In the genomic region with DNA sequence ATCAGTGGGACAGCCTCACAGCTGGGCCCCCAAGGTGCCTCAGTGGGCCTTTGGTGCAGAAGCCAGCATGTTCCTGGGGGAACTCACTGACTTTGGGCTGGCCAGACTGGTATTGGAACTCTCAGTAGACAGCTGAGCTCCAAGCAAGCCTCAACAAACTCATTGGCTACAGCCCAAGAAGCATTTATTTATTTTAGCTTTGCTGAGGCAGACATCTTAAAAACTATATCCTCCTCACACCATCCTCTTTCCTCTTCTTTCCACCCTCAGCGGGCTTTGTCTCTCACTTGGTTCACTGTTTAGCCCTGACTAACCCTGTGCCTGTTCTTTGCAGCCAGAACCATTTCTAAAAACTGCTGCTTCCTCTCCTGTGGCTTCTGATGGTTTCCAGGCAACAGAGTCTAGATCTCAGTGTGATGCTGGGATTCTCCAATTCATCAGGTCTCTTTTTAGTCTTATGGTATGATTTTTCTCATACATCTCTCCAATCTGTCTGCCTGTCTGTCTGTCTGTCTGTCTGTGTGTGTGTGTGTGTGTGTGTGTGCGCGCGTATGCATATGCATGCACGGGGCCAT, we compare ENCODE assay signal across 20 mouse cellular contexts.
DNase-seq lines count a peak whose midpoint lies in the region; ATAC-seq and TF ChIP-seq lines count a peak whose summit lies in the region.
"Had no signal": no experiment of that assay in that cellular context is flagged by ENCODE, and none has a peak within 500 bp of the region (broad histone marks: within the 10 kb centered on the region; RNA-seq: fewer than 3 reads in every experiment).

No protein-coding gene starts in this region.

- H3K36me3 ChIP-seq in hindbrain, postnatal 0 days (ENCODE audit: insufficient read depth, low read length): no peaks in the 10 kb centered on the region
- H3K36me3 ChIP-seq in hindbrain, embryonic 14.5 days (replicated peaks; ENCODE audit: control insufficient read depth, insufficient read depth): no peaks in the 10 kb centered on the region
- H3K36me3 ChIP-seq in lung, embryonic 14.5 days (ENCODE audit: insufficient read depth): no peaks in the 10 kb centered on the region
- H3K36me3 ChIP-seq: intestine, embryonic 15.5 days; kidney, embryonic 15.5 days; limb, embryonic 12.5 days; neural tube, embryonic 12.5 days; stomach, embryonic 15.5 days had no signal

- 0 out of 2 replicates have a peak, but pooled peaks cover 3% of the 10 kb centered on the region for H3K4me1 ChIP-seq in hindbrain, postnatal 0 days (ENCODE audit: insufficient read depth, low read length)
- no peaks in the 10 kb centered on the region for H3K4me1 ChIP-seq in hindbrain, embryonic 14.5 days (replicated peaks; ENCODE audit: control insufficient read depth, insufficient read depth, low read length)
- H3K4me1 ChIP-seq in lung, embryonic 14.5 days (ENCODE audit: insufficient read depth): no peaks in the 10 kb centered on the region
- peaks cover 5% of the 10 kb centered on the region for H3K4me1 ChIP-seq in cortical plate, adult 2 months (ENCODE audit: control insufficient read depth, insufficient read depth, low read length)
- H3K4me1 ChIP-seq: intestine, embryonic 15.5 days; limb, embryonic 12.5 days; neural tube, embryonic 12.5 days; stomach, embryonic 15.5 days had no signal

- peak; percentile 25 for DNase-seq in hindbrain, postnatal 0 days (ENCODE audit: low spot score)
- DNase-seq in hindbrain, embryonic 14.5 days (ENCODE audit: low spot score): no peak
- DNase-seq in lung, embryonic 14.5 days: peak; percentile 69
- no peak for DNase-seq in lung, postnatal 14 days
- DNase-seq in left cerebral cortex, postnatal 25 days (ENCODE audit: low spot score in 2 of 2): peak; percentile 34 to 70
- no peak for DNase-seq in cerebellum, adult 8-10 months
- DNase-seq: adrenal gland, postnatal 14 days; cerebellum, adult 9-10 months; gastrocnemius, postnatal 25 days had no signal

- TF ChIP-seq CTCF in hindbrain, postnatal 0 days (IDR thresholded peaks at IDR 0.05; ENCODE audit: low read depth): no peak
- TF ChIP-seq CTCF in lung, embryonic 14.5 days (IDR thresholded peaks at IDR 0.05; ENCODE audit: low read depth): no peak
- TF ChIP-seq CTCF in cortical plate, adult 2 months (IDR thresholded peaks at IDR 0.05; ENCODE audit: extremely low read depth, insufficient read depth, low read length): no peak

- H3K9ac ChIP-seq in hindbrain, postnatal 0 days (replicated peaks; ENCODE audit: low read length): no peak overlapping the region
- no peak overlapping the region for H3K9ac ChIP-seq in hindbrain, embryonic 14.5 days
- no peak overlapping the region for H3K9ac ChIP-seq in lung, embryonic 14.5 days
- H3K9ac ChIP-seq: intestine, embryonic 15.5 days; kidney, embryonic 15.5 days; limb, embryonic 12.5 days; liver, embryonic 14.5 days; neural tube, embryonic 12.5 days; stomach, embryonic 15.5 days had no signal

- H3K27ac ChIP-seq in hindbrain, postnatal 0 days: no peak overlapping the region
- H3K27ac ChIP-seq in hindbrain, embryonic 14.5 days: no peak overlapping the region; the same call in 1 of the 2 replicates
- no peak overlapping the region for H3K27ac ChIP-seq in lung, embryonic 14.5 days (ENCODE audit: low read depth)
- 0 out of 2 replicates have a peak overlapping the region, but pooled peaks have one; percentile 16 for H3K27ac ChIP-seq in cortical plate, adult 2 months (ENCODE audit: insufficient read depth, low read length)
- H3K27ac ChIP-seq: intestine, embryonic 15.5 days; kidney, embryonic 15.5 days; limb, embryonic 12.5 days; liver, embryonic 14.5 days; neural tube, embryonic 12.5 days; stomach, embryonic 15.5 days had no signal

- TF ChIP-seq POLR2A in cortical plate, adult 2 months (IDR thresholded peaks at IDR 0.05; ENCODE audit: extremely low read depth, insufficient read depth, low read length): no peak

- 78% methylated on average over 5 of the region's 5 CpGs for WGBS in hindbrain, postnatal 0 days
- 83% methylated on average over 5 of the region's 5 CpGs for WGBS in hindbrain, embryonic 14.5 days
- WGBS in lung, embryonic 14.5 days: 86% methylated on average over 5 of the region's 5 CpGs

- intact Hi-C loops in left cerebral cortex, postnatal 25 days (cut with DNase I): no loop called here

- no peaks in the 10 kb centered on the region for H3K9me3 ChIP-seq in hindbrain, postnatal 0 days (ENCODE audit: low read length)
- H3K9me3 ChIP-seq in hindbrain, embryonic 14.5 days (ENCODE audit: control insufficient read depth, low read length): no peaks in the 10 kb centered on the region
- H3K9me3 ChIP-seq in lung, embryonic 14.5 days (ENCODE audit: low read depth, low read length): no peaks in the 10 kb centered on the region
- H3K9me3 ChIP-seq: intestine, embryonic 15.5 days; kidney, embryonic 15.5 days; limb, embryonic 12.5 days; neural tube, embryonic 12.5 days; stomach, embryonic 15.5 days had no signal

- H3K27me3 ChIP-seq in hindbrain, postnatal 0 days (ENCODE audit: insufficient read depth, low read length): no peaks in the 10 kb centered on the region
- no peaks in the 10 kb centered on the region for H3K27me3 ChIP-seq in hindbrain, embryonic 14.5 days (ENCODE audit: control insufficient read depth, insufficient read depth, low read length)
- H3K27me3 ChIP-seq in lung, embryonic 14.5 days (ENCODE audit: insufficient read depth, low read length): no peaks in the 10 kb centered on the region
- H3K27me3 ChIP-seq: intestine, embryonic 15.5 days; kidney, embryonic 15.5 days; limb, embryonic 12.5 days; neural tube, embryonic 12.5 days; Patski; stomach, embryonic 15.5 days had no signal

- no peak for ATAC-seq in hindbrain, postnatal 0 days
- ATAC-seq in hindbrain, embryonic 14.5 days (ENCODE audit: low FRiP score): no peak
- no peak for ATAC-seq in lung, embryonic 14.5 days (ENCODE audit: insufficient read depth)
- ATAC-seq: activated CD4-positive, CD25-positive, alpha-beta regulatory T cell, adult 4 months; forebrain, embryonic 14.5 days; intestine, embryonic 15.5 days; lung, postnatal 0 days; Patski had no signal

- no peak overlapping the region for H3K4me2 ChIP-seq in hindbrain, postnatal 0 days (ENCODE audit: low read depth, low read length)
- H3K4me2 ChIP-seq in hindbrain, embryonic 14.5 days (replicated peaks): no peak overlapping the region
- H3K4me2 ChIP-seq in lung, embryonic 14.5 days: no peak overlapping the region
- H3K4me2 ChIP-seq: intestine, embryonic 15.5 days; kidney, embryonic 15.5 days; limb, embryonic 12.5 days; neural tube, embryonic 12.5 days; stomach, embryonic 15.5 days had no signal

- no peak overlapping the region for H3K4me3 ChIP-seq in hindbrain, postnatal 0 days (ENCODE audit: low read length)
- H3K4me3 ChIP-seq in hindbrain, embryonic 14.5 days (replicated peaks; ENCODE audit: low read length): no peak overlapping the region
- no peak overlapping the region for H3K4me3 ChIP-seq in lung, embryonic 14.5 days (ENCODE audit: low read depth, low read length)
- no peak overlapping the region for H3K4me3 ChIP-seq in cortical plate, adult 2 months (ENCODE audit: insufficient read depth, low read length)
- H3K4me3 ChIP-seq: intestine, embryonic 15.5 days; kidney, embryonic 15.5 days; limb, embryonic 12.5 days; neural tube, embryonic 12.5 days; stomach, embryonic 15.5 days had no signal

Comparison
In these comparisons a context has a peak if more than half of its experiments do, and no peak if none do; other contexts are left out.
1. DNase-seq: peak in hindbrain, postnatal 0 days (single experiment), lung, embryonic 14.5 days (single experiment) and left cerebral cortex, postnatal 25 days (2 of 2); none in hindbrain, embryonic 14.5 days (single experiment), lung, postnatal 14 days (single experiment) and cerebellum, adult 8-10 months (single experiment).